Mouse (Mus musculus): ENCODE data around the gene Hps6.

The Hps6 gene

DNA sequence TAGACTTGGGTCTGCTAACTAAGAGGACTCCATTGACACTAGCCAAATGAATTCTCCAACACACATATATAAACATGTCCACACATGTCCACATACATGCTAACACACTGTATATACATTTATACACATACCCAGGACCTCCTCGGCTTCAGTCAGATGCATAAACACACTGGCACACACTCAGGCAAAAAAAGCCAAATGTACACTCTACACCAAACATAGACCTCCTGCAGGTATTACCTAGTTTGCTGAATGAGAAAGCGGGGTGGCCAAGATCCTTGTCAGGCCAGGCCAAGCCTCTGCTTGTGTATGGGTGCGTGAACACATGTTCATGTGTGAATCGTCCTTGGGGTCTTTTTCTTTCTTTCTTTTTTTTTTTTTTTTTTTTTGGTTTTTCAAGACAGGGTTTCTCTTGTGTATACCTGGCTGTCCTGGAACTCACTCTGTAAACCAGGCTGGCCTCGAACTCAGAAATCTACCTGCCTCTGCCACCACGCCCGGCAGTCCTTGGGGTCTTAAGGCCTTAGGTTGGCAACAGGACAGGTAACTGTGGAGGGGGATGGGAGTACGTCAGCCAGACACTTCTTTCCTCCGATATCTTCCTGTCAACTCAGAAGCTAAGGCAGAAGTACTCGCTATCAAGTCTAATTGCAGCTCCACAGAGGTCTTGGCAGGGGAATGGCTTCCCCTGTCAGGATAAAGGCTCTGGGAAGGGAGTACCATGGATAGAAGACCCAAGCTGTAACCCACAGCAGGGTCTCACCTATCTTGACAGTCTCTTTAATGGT is 27.1 kb downstream of the Hps6 start:
- DNase-seq = no peak

GRCm38 (mm10) chr19:46031689-46032432 is 28.6 kb downstream of the Hps6 start:
- DNase-seq = no peak

DNA sequence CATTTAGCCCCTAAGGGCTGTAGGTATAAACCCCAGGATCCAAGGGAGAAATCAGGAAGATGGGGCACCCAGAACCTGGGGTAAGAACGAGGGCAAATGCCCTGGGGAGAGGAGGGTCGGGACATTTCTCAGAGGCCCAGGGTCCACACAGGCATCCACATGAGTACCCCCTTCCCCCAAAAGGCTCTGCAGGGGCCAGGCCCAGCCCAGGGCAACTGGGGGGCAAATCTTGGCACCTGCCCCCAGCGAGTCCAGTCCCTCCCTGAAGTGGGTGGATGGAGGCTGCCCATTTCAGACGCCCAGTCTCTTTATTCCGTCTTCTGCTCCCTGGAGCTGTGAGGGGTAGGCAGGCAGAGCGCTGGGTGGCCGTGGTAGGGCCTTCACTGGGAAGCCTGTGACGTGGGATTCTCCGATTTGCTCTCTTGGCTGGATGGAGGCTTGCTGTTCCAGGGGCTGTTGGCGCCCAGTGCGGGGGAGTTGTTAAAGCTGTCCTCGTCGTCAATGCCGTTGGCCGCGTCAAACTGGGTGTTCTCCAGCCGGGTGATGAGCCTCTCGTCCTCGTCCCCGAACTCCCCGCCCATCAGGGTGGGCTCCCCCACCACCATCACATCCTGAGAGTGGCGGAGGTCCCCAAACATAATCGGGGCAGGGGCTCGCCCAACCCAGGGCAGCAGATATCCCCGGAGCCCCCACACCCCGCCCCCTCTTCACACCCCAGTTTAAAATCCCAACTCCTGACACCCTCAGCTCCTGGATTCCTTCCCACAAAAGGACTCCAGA is 29.6 kb downstream of the Hps6 start:
- no peak for DNase-seq

DNA sequence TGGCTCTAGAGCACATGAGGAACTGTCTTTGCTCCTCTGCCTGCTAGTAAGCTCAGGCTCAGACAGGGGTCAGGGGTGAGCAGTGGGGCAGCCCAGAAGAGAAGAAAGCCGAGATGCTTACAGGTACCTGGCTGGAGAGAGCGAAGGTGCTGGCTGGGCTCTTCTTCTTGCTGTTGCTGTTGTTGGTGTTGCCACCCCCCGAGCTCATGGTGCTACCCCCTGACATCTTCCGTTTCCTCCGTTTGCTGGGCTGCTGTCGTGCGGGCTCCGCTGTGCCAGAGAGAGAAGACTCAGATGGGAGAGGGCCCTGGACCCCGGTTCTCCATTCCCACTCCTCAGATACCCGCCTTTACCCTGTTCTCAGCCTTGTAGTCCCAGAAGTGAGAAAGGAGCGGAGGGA is 30.6 kb downstream of the Hps6 start:
- DNase-seq = no peak

GRCm38 (mm10) chr19:46035971-46036370 is 32.7 kb downstream of the Hps6 start:
- DNase-seq = no peak

- DNase-seq = peak in 1 of 2 experiments; percentile 44
Observed at GRCm38 (mm10) chr19:46036477-46037242, 33.4 kb downstream of the Hps6 start.

- DNase-seq = no peak
Observed at GRCm38 (mm10) chr19:46037243-46037924, 34.1 kb downstream of the Hps6 start.

DNA sequence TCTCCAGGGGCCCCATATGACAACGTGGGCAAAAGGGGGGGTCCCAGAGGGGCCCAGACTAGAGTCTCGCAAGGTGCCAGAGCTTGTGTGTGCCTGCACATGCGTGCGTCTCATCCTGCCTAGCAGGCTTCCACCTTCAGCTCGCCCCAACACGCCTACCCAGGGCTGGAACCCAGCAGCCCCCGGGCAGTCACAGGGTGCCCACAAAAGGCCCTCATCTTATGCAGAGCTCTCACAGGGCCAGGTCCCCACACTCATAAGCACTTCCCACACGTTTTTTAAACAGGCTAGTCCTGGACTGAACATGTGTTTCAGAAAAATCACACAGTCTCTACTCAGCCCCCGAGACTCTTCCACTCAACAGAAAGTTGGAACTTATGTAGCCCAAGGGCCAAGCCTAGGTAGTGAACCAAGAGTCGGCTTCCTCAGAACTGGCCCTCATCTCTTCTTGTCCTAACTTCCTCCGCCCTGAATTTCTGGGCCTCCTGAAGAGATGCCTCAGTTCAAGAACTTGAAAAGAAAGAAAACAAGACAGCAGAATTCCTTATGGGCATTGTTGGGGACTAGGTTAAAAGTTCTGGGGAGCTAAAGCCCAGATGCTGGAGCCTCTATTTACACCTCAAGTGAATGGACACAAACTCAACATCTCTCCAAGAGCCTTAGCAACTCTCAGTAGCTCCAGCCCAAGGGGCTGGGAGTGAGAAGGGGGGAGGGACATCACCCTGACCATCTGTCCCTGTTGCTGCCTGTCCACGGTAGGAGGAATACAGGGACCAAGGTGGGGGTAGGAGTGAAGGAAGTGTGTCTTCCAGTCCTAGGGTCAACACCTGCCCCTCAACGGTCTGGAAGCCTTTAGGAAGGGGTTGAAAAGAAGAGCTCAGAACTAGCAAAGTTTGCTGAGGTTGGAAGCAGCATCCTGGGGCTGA is 34.9 kb downstream of the Hps6 start:
- DNase-seq = no peak

DNA sequence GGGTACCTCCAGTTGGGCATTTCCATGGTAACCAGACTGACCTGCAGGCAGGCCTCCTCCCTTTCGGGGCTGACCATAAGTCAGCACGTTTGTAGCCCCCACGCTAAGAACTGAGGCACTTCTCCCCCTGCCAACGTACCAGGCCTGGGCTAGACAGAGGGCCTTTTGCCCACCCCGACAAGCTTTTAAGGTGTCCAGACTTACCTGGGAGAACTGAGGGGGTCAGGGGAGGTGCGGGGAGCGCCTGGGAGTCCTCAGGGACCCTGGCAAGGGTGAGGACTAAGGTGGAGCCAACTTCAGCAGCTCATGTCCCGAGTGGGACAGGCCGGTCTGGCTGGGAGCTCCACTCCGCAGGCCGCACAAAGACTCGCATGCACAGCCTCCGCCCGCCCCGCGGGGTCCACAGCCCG is 35.5 kb downstream of the Hps6 start:
- DNase-seq = peak; percentile 38 to 48

DNA sequence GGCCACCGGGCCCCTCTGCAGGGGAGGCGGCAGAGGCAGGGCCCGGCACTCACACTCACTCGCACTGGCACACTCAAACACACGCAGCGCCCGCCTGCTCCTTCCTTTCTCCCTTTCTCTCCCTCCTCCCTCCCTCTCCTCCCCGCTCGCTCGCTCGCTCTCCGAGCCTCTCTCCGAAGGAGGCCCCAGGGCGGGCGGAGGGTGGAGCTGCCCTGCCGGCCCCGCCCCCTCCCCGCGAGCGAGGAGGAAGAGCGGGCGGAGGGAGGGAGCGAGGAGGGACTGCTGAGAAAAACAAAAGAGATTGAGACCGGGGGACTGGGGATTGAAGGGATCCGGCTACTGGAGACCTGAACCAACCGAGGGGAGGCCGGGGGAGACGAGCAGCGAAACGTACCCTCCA is 36.2 kb downstream of the Hps6 start:
- peak; percentile 93 to 96 for DNase-seq

DNA sequence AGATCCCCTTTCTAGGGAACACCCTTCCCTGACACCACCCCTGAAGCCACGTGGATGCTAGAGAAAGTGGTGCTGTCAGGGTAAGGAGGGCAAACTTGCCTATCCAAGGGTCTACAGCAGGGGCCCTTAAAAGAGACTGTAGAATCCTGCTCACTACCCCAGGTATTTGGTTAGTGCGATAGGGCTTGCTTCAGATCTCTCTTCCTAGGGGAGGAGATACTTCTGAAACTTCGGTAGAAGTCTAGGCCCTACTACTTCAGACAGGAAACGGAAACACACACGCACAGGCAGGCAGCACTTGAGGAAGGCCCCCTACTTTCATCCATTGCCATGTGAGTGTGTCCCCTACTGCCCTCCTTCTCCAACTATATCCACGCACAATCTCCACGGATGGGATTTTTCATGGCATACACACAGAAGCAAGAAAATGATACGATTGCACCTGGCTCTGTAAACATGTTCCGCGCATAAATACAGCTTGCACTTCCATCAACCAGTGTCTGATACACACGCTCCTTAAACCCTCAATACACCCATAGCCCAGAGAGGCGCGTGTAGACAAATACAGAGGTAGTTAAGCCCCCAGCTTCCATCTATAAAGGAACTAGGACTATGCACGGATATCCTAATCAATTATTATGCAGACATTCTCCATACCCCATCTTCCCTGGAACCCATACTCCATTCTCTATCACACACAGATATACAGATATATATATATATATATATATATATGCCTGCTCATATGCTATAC is 37.0 kb downstream of the Hps6 start:
- DNase-seq = peak in 1 of 2 experiments; percentile 20

GRCm38 (mm10) chr19:46041299-46041932 is 38.1 kb downstream of the Hps6 start:
- DNase-seq = no peak

DNA sequence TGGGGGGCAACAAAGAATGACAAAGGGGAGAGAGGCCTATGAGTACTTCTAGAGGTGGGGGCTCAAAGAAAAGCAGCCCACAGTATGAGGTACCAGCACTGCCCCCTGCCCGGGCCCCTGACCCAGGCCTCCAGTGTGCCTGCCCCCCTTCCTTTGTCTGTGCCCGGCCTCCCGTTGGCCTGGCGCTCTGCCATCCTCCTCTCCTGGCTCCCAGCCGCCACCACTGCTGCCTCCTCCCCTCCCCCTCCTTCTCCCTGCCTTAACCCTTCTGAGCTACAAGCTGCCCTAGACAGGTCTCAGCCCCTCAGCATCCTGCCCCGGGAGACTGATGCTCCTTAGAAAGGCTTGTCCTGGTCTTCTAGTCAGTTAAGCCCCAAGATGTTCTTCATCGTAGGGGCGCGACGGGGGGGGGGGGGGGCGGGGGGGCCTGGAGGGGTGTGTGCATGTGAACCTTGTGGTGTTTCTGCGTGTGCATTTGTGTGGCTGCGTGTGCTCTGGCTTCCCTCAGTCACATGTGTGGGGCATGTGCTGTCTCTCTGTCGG is 38.7 kb downstream of the Hps6 start:
- peak; percentile 92 to 93 for DNase-seq

- DNase-seq = peak; percentile 29 to 51
Observed at GRCm38 (mm10) chr19:46042476-46043011, 39.2 kb downstream of the Hps6 start.

GRCm38 (mm10) chr19:46043380-46043779 is 40.1 kb downstream of the Hps6 start:
- DNase-seq = peak; percentile 36 to 59

DNA sequence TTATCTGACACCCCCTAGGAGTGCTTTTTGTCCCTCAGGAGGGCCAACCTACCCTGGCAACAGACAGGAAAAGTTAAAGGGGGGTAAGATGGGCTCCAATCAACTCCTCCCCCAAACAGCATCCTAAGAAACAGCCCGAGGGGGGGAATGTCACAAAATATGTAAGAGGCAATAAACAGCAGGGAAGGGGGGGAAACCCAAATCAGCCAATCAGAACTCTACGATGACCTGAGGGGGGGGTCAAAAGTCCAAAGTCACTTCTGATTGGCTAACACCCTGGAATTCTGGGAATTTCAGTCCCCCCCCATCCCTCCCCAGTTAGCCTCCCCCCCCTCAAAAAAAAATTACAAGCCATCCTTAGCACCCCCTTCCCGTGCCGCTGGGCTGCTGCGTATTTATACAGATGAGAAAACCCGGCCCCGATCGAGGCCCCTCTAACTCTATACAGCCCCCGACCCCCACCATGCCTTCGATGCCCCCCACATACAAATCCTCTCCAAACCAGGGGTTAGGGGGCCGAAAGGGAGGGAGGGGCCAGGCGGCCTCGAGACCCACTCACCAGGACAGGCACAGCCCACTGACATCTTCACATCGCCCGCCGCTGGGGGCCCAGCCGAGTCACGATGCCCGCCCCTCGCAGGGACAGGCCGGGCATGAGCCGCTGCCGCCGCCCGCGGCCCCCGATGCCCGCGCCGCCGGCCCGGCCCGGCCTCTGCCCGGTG is 41.1 kb downstream of the Hps6 start, which contains the start of gene Pprc1:
Gene Pprc1, plus strand, starts transcription at position 616 of the 722 bp plus-strand sequence.
- DNase-seq = peak in 1 of 2 experiments; percentile 66

- peak; percentile 90 to 94 for DNase-seq
Observed at GRCm38 (mm10) chr19:46044993-46045695, 41.8 kb downstream of the Hps6 start, which contains the start of gene Ldb1. Gene Ldb1 (minus strand): TSS chr19:46045214.
